Mouse (Mus musculus): ENCODE results near the gene Utp6.

DNA sequence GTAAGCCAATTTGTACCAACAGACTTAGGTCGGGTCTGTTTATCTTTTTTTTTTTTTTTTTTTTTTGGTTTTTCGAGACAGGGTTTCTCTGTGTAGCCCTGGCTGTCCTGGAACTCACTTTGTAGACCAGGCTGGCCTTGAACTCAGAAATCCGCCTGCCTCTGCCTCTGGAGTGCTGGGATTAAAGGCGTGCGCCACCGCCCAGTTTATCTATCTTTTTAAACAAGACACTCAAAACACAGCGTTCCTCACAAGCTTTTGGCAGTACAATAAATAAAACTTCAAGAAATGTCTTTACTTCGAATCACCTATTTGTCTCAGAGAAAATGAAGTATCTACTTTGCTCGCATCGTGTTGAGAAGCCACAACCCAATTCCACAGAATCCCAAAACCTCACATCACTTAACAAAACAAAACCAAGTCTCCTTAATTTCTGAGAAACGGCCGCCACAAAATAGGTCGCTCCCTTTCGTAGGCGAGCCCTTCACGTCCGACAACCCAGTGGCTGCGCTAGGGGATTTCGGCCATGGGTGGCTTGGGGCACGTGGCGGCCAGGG is 29.9 kb upstream of the Utp6 start:
- TF ChIP-seq CTCF (IDR thresholded peaks at IDR 0.05; ENCODE audit: low read depth, low read length) (no peak), GATA1 (IDR thresholded peaks at IDR 0.05; ENCODE audit: borderline replicate concordance, low read length) (no peak), TAL1 (conservative IDR thresholded peaks at IDR 0.05; ENCODE audit: low read depth, low read length) (no peak), POLR2AphosphoS5 (IDR thresholded peaks at IDR 0.05; ENCODE audit: insufficient replicate concordance, low read depth, low read length) (no peak)

Data from G1E (cell line).